Mouse (Mus musculus) intestine, embryonic 15.5 days (tissue): ENCODE measurements around the gene Fcrla. TPM values are rescaled to one million over a fixed set of nuclear protein-coding genes. Genes with fewer than 3 reads are reported as not detected.

Experiments
- ATAC-seq: fragments of 200-750 bp; cut with Nextera tagmentation; 2 replicates; pipeline ENCODE4 v1.8.0; 2017; ENCODE audit warnings: moderate TSS enrichment, moderate library complexity
- H3K27ac ChIP-seq: fragments of 300-500 bp; sonication (generic); 2 replicates; pipeline ENCODE4 v1.5.1; 2015; ENCODE audit warnings: mild to moderate bottlenecking, inconsistent platforms
- H3K27me3 ChIP-seq: fragments of 300-500 bp; sonication (generic); replicated peaks from 2 replicates; pipeline ENCODE4 v1.6.1; 2015; ENCODE audit warnings: inconsistent platforms
- H3K36me3 ChIP-seq: fragments of 300-500 bp; sonication (generic); 2 replicates; pipeline ENCODE4 v1.6.1; 2015; ENCODE audit warnings: inconsistent platforms
- H3K4me1 ChIP-seq: fragments of 300-500 bp; sonication (generic); replicated peaks from 2 replicates; pipeline ENCODE4 v1.6.1; 2015; ENCODE audit warnings: inconsistent platforms
- H3K4me2 ChIP-seq: fragments of 300-500 bp; sonication (generic); replicated peaks from 2 replicates; pipeline ENCODE4 v1.6.1; 2015; ENCODE audit warnings: mild to moderate bottlenecking, inconsistent platforms
- H3K4me3 ChIP-seq: fragments of 300-500 bp; sonication (generic); replicated peaks from 2 replicates; pipeline ENCODE4 v1.5.1; 2015; ENCODE audit warnings: inconsistent platforms
- H3K9ac ChIP-seq: fragments of 300-500 bp; sonication (generic); 2 replicates; pipeline ENCODE4 v1.6.1; 2015; ENCODE audit warnings: inconsistent platforms
- H3K9me3 ChIP-seq: fragments of 300-500 bp; sonication (generic); 2 replicates; pipeline ENCODE4 v1.6.1; 2016; ENCODE audit warnings: inconsistent platforms
- WGBS: fragments of 180-500 bp; shearing (Covaris S2); methylation state at CpG from one replicate; pipeline ENCODE4 v1.1.7; 2015; 5-methylcytosine and 5-hydroxymethylcytosine counted together
- polyA plus RNA-seq: library from polyadenylated mRNA; unstranded; fragments of >200 nt; fragmentation: Nextera tagmentation; extraction: Ambion mirVana; gene quantifications from 2 replicates; pipeline ENCODE4 v1.2.1, GENCODE M21; 2015

Fcrla gene
- polyA plus RNA-seq, 1 experiment from 2014 or later = not detected

GRCm38 (mm10) chr1:170900799-170901467, 26.4 kb downstream of the Fcrla start:
- no peaks in the 10 kb centered on the region for H3K36me3 ChIP-seq
- no peaks in the 10 kb centered on the region for H3K9me3 ChIP-seq
- no peaks in the 10 kb centered on the region; the same call in 1 of the 2 replicates for H3K27me3 ChIP-seq
- no peaks in the 10 kb centered on the region for H3K4me1 ChIP-seq
- no peak overlapping the region for H3K4me3 ChIP-seq
- no peak overlapping the region for H3K27ac ChIP-seq
- H3K4me2 ChIP-seq = peak overlapping the region; percentile 43; the same call in 1 of the 2 replicates
- no peak overlapping the region for H3K9ac ChIP-seq
- ATAC-seq = peak; percentile 54
- 34% methylated on average over 10 of the region's 10 CpGs for WGBS

- no peak overlapping the region for H3K4me2 ChIP-seq
- H3K9me3 ChIP-seq = no peaks in the 10 kb centered on the region
- 54% methylated on average over 16 of the region's 16 CpGs for WGBS
- H3K4me3 ChIP-seq = no peak overlapping the region
- no peak overlapping the region for H3K27ac ChIP-seq
- no peaks in the 10 kb centered on the region; the same call in 1 of the 2 replicates for H3K27me3 ChIP-seq
- ATAC-seq = no peak
- H3K4me1 ChIP-seq = no peaks in the 10 kb centered on the region
- no peaks in the 10 kb centered on the region for H3K36me3 ChIP-seq
- no peak overlapping the region for H3K9ac ChIP-seq
These were observed 28.8 kb downstream of the Fcrla start for GRCm38 (mm10) chr1:170898413-170899075.

DNA sequence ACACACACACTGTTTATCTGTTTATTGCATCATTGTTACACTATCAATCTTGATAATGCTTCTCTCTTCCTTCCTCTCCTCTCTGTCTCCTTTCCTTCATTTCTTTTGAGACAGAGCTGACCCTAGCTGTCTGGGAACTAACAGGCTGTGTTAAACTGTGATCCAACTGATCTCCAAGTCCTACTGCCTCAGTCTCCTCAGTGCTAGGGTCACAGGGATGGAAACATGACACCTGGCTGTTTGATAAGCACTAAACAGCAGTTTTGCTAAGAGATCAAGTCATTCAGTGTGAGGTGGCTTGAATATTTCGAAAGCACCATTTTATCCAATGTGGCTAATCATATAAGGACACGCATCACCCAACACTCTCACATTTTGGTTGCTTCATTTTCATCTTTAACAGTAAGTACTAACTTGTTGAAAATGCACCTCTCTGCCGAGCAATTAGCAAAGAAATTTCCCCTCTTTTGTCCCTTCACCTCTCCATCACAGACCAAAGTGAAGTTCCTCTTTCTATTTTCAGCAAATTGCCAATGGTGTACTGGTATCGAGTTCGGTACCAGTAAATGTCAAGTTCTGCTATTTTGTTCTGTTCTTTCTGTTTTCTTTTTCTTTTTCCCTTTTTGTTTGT, 30.6 kb downstream of the Fcrla start:
- Histone ChIP-seq H3K4me1 (peaks cover 2% of the 10 kb centered on the region; the same call in 1 of the 2 replicates), H3K9ac (no peak overlapping the region), H3K36me3 (no peaks in the 10 kb centered on the region), H3K4me3 (no peak overlapping the region), H3K9me3 (no peaks in the 10 kb centered on the region), H3K27me3 (no peaks in the 10 kb centered on the region), H3K27ac (no peak overlapping the region), H3K4me2 (no peak overlapping the region)
- WGBS = 81% methylated on average over 5 of the region's 5 CpGs
- no peak for ATAC-seq

GRCm38 (mm10) chr1:170894603-170895602, 32.5 kb downstream of the Fcrla start:
- WGBS = 57% methylated on average over 9 of the region's 9 CpGs

GRCm38 (mm10) chr1:170892279-170892678, 35.1 kb downstream of the Fcrla start:
- H3K9ac ChIP-seq = no peak overlapping the region
- 50% methylated on average over 1 of the region's 1 CpGs for WGBS
- no peaks in the 10 kb centered on the region for H3K27me3 ChIP-seq
- no peak overlapping the region for H3K4me2 ChIP-seq
- no peaks in the 10 kb centered on the region for H3K36me3 ChIP-seq
- H3K9me3 ChIP-seq = no peaks in the 10 kb centered on the region
- ATAC-seq = no peak
- H3K27ac ChIP-seq = no peak overlapping the region
- no peak overlapping the region for H3K4me3 ChIP-seq
- H3K4me1 ChIP-seq = peaks cover 3% of the 10 kb centered on the region; the same call in 1 of the 2 replicates

More at GRCm38 (mm10) chr1:170894603-170895602, 32.5 kb downstream of the Fcrla start:
- Histone ChIP-seq H3K9me3 (no peaks in the 10 kb centered on the region), H3K27ac (no peak overlapping the region), H3K36me3 (no peaks in the 10 kb centered on the region), H3K27me3 (no peaks in the 10 kb centered on the region), H3K4me2 (no peak overlapping the region), H3K4me3 (no peak overlapping the region), H3K4me1 (peaks cover 3% of the 10 kb centered on the region; the same call in 1 of the 2 replicates), H3K9ac (no peak overlapping the region)
- ATAC-seq = peak; percentile 23; the same call in 1 of the 2 replicates

- Histone ChIP-seq H3K27me3 (no peaks in the 10 kb centered on the region), H3K9ac (no peak overlapping the region), H3K9me3 (no peaks in the 10 kb centered on the region), H3K4me2 (no peak overlapping the region), H3K36me3 (no peaks in the 10 kb centered on the region), H3K27ac (no peak overlapping the region), H3K4me1 (peaks cover 3% of the 10 kb centered on the region; the same call in 1 of the 2 replicates), H3K4me3 (no peak overlapping the region)
- no peak for ATAC-seq
- WGBS = 53% methylated on average over 2 of the region's 2 CpGs
These were observed 35.7 kb downstream of the Fcrla start for GRCm38 (mm10) chr1:170891646-170892045.

DNA sequence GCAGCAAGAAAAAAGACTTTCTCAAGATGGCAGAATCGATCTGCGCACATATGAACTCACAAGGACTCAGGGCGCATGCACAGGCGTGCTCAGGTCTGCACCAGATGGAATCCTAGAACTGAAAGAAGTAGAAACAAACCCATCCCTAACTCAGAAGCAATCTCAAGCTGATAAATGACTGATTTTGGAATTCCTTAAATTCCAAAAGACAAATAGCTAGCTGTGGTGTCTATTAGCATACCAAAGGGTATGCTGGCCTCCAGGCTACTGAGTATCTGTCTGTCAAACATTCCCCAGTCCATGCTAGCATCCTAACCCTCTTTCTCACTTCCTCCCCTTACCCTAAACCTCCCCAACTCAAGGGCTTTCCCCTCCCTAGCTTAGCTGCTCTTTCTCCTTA, 38.1 kb downstream of the Fcrla start:
- WGBS = 79% methylated on average over 4 of the region's 4 CpGs
- Histone ChIP-seq H3K4me1 (peaks cover 3% of the 10 kb centered on the region; the same call in 1 of the 2 replicates), H3K4me2 (no peak overlapping the region), H3K9ac (no peak overlapping the region), H3K4me3 (no peak overlapping the region), H3K27me3 (no peaks in the 10 kb centered on the region), H3K27ac (no peak overlapping the region), H3K9me3 (no peaks in the 10 kb centered on the region), H3K36me3 (no peaks in the 10 kb centered on the region)
- no peak for ATAC-seq

DNA sequence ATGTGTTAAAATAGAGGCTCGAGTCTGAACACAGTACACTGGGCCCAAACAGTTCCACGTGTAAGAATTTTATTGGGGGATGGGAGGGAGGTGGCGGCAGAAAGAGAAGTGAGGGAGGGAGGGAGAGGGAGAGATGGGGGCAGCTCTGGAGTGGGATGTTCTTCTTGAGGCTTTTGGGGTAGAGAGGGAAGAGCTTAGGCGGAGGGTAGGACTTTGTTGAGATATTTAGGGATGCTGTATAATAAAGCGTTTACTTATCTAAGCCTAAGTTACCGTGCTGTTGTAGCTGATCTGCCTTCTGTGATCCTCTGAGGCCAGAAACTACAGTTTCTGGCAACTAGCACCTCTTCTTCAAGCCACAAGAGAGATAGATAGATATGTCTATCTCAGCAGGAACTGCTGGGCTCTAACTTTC, 41.3 kb downstream of the Fcrla start:
- no peak for ATAC-seq
- WGBS = 14% methylated on average over 6 of the region's 6 CpGs
- H3K27me3 ChIP-seq = no peaks in the 10 kb centered on the region
- no peak overlapping the region for H3K9ac ChIP-seq
- no peaks in the 10 kb centered on the region for H3K4me1 ChIP-seq
- peak overlapping the region; percentile 45 for H3K27ac ChIP-seq
- H3K4me3 ChIP-seq = no peak overlapping the region
- peaks cover 7% of the 10 kb centered on the region; the same call in 1 of the 2 replicates for H3K36me3 ChIP-seq
- H3K4me2 ChIP-seq = peak overlapping the region; percentile 20; the same call in 1 of the 2 replicates
- no peaks in the 10 kb centered on the region for H3K9me3 ChIP-seq

DNA sequence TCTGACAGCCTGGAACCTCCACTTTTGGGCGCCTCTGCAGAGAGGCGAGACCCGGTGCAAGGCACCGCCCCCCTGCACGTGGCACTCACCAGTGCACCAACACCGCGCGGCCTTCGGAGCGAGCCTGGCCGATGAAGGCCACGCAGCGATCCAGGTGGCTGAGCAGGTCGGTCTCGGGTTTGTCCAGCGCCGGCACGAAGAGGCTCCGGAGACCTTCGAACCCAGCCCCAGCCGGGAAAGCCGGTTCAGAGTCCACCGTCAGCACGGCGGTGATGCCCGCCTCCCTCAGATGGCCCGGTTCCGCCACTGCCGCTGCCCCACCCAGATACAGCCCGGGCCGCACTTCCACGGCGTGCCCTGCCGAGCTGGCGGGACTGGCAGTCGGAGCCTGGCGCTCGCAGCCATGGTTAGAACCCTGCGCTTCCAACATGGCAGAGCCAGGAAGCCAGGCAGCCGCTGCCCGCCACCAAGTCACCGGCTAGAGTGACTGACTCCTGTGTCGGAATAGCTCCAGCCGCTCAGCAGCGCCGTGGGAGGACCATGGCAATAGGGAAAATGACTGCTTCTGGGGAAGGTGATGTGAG, 42.3 kb downstream of the Fcrla start, which contains the start of the genes Gm26620 and Dusp12:
Gm26620 (plus strand) TSS at position 88 of the 584 bp plus-strand sequence.
Dusp12 (minus strand) TSS at position 563 of the 584 bp plus-strand sequence.
- Histone ChIP-seq H3K4me2 (peak within 1 kb of the TSS; percentile 59), H3K27ac (peak within 1 kb of the TSS; percentile 91), H3K9me3 (no peaks in the 10 kb centered on the region), H3K9ac (peak within 1 kb of the TSS; percentile 83), H3K4me3 (peak within 1 kb of the TSS; percentile 81), H3K36me3 (peaks cover 7% of the 10 kb centered on the region; the same call in 1 of the 2 replicates), H3K27me3 (no peaks in the 10 kb centered on the region), H3K4me1 (no peaks in the 10 kb centered on the region)
- ATAC-seq = peak; percentile 90
- under 1% methylated on average over 46 of the region's 46 CpGs for WGBS

DNA sequence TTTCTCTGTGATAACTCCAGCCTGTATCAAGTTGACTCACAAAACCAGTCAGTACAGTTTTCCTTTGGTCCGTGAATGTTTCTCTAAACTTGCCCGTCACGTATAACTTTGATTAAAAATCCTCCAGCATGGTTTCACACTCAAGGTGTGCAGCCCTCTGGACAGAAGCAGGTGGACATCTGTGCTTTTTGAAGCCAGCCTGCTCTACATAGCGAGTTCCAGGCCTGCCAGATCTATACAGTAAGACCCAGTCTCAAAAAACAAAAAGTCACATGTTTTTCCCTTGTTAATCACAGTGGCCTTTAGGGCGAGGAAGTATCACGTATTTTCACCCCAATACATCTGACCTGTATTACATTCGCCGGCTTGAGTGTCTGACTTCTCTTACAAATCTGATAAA, 43.0 kb downstream of the Fcrla start:
- peak overlapping the region; percentile 91 for H3K27ac ChIP-seq
- WGBS = 14% methylated on average over 8 of the region's 8 CpGs
- peak; percentile 13; the same call in 1 of the 2 replicates for ATAC-seq

GRCm38 (mm10) chr1:170882915-170883485, 44.4 kb downstream of the Fcrla start:
- H3K9ac ChIP-seq = no peak overlapping the region
- peak; percentile 50 for ATAC-seq
- peak overlapping the region; percentile 0; the same call in 1 of the 2 replicates for H3K27ac ChIP-seq
- no peak overlapping the region for H3K4me3 ChIP-seq
- H3K27me3 ChIP-seq = no peaks in the 10 kb centered on the region
- H3K36me3 ChIP-seq = peaks cover 17% of the 10 kb centered on the region
- H3K4me2 ChIP-seq = peak overlapping the region; percentile 59
- 45% methylated on average over 5 of the region's 5 CpGs for WGBS
- no peaks in the 10 kb centered on the region for H3K4me1 ChIP-seq
- no peaks in the 10 kb centered on the region for H3K9me3 ChIP-seq

More for the DNA sequence above, 43.0 kb downstream of the Fcrla start:
- Histone ChIP-seq H3K9me3 (no peaks in the 10 kb centered on the region), H3K4me3 (peak overlapping the region; percentile 81), H3K4me2 (peak overlapping the region; percentile 59), H3K4me1 (no peaks in the 10 kb centered on the region), H3K36me3 (peaks cover 9% of the 10 kb centered on the region), H3K9ac (peak overlapping the region; percentile 83), H3K27me3 (no peaks in the 10 kb centered on the region)
